Mouse (Mus musculus): ENCODE results near the gene Glb1. TPM values are rescaled to one million over a fixed set of nuclear protein-coding genes. Genes with fewer than 3 reads are reported as not detected.
A peak's percentile ranks its signal among the peaks of the same experiment; 100 is the strongest.

Glb1 gene
- total RNA-seq, 1 experiment: 36.0 TPM

GRCm38 (mm10) chr9:114388288-114388687, 12.6 kb upstream of the Glb1 start:
- no peak overlapping the region for H3K27ac ChIP-seq (ENCODE audit: insufficient read depth, low read depth, low read length, poor library complexity, severe bottlenecking)

GRCm38 (mm10) chr9:114388701-114389370, 12.0 kb upstream of the Glb1 start:
- TF ChIP-seq MAFK (IDR thresholded peaks at IDR 0.05; ENCODE audit: insufficient read depth, low read depth, low read length) (peak; percentile 30; the same call in 1 of the 2 replicates), ZNF384 (IDR thresholded peaks at IDR 0.05; ENCODE audit: low read depth, low read length) (no peak)
- H3K9me3 ChIP-seq (ENCODE audit: control insufficient read depth, insufficient read depth, low read depth, low read length): no peaks in the 10 kb centered on the region
- H3K4me3 ChIP-seq (ENCODE audit: insufficient read depth in 1 of 2, low read depth in 1 of 2, low read length in 2 of 2, poor library complexity in 1 of 2, severe bottlenecking in 1 of 2): peak overlapping the region in 1 of 2 experiments; percentile 83; a peak in 1 of 4 replicates
- no peak overlapping the region; the same call in 1 of the 2 replicates for H3K27ac ChIP-seq (ENCODE audit: insufficient read depth, low read depth, low read length, poor library complexity, severe bottlenecking)
- in situ Hi-C loops (cut with MboI; ENCODE audit: low sequenced_read_pairs in 2 of 2, unreplicated experiment in 2 of 2): no loop called here
- H3K9ac ChIP-seq (ENCODE audit: insufficient read depth, low read depth, low read length, poor library complexity, severe bottlenecking): no peak overlapping the region; the same call in 1 of the 2 replicates
- peaks cover 2 to 11% of the 10 kb centered on the region in 2 experiments for H3K4me1 ChIP-seq (ENCODE audit: control insufficient read depth in 2 of 2, insufficient read depth in 2 of 2, low read length in 2 of 2, poor library complexity in 1 of 2)
- DNase-seq (ENCODE audit: low read depth, low spot score): no peak
- H3K36me3 ChIP-seq (ENCODE audit: control insufficient read depth, insufficient read depth, low read length, poor library complexity, severe bottlenecking): 0 out of 2 replicates have a peak, but pooled peaks cover 3% of the 10 kb centered on the region

More at GRCm38 (mm10) chr9:114388288-114388687, 12.6 kb upstream of the Glb1 start:
- 0 out of 2 replicates have a peak, but pooled peaks cover 4% of the 10 kb centered on the region for H3K36me3 ChIP-seq (ENCODE audit: control insufficient read depth, insufficient read depth, low read length, poor library complexity, severe bottlenecking)
- TF ChIP-seq ZNF384 (IDR thresholded peaks at IDR 0.05; ENCODE audit: low read depth, low read length) (no peak), HCFC1 (IDR thresholded peaks at IDR 0.05; ENCODE audit: borderline replicate concordance, insufficient read depth, low read length) (no peak), CHD2 (IDR thresholded peaks at IDR 0.05; ENCODE audit: low read depth, low read length) (no peak), MAFK (IDR thresholded peaks at IDR 0.05; ENCODE audit: insufficient read depth, low read depth, low read length) (no peak), ZC3H11A (IDR thresholded peaks at IDR 0.05; ENCODE audit: borderline replicate concordance, low read depth, low read length) (no peak)
- no peaks in the 10 kb centered on the region for H3K9me3 ChIP-seq (ENCODE audit: control insufficient read depth, insufficient read depth, low read depth, low read length)
- DNase-seq (ENCODE audit: low read depth, low spot score): no peak
- H3K4me3 ChIP-seq (ENCODE audit: insufficient read depth in 1 of 2, low read depth in 1 of 2, low read length in 2 of 2, poor library complexity in 1 of 2, severe bottlenecking in 1 of 2): no peak overlapping the region
- in situ Hi-C loops (cut with MboI; ENCODE audit: low sequenced_read_pairs in 2 of 2, unreplicated experiment in 2 of 2): no loop called here
- peaks cover 0 to 11% of the 10 kb centered on the region in 2 experiments; a peak in 3 of 4 replicates for H3K4me1 ChIP-seq (ENCODE audit: control insufficient read depth in 2 of 2, insufficient read depth in 2 of 2, low read length in 2 of 2, poor library complexity in 1 of 2)
- no peak overlapping the region for H3K9ac ChIP-seq (ENCODE audit: insufficient read depth, low read depth, low read length, poor library complexity, severe bottlenecking)

- Histone ChIP-seq H3K27ac (ENCODE audit: insufficient read depth, low read depth, low read length, poor library complexity, severe bottlenecking) (no peak overlapping the region; the same call in 1 of the 2 replicates), H3K4me1 (ENCODE audit: control insufficient read depth in 2 of 2, insufficient read depth in 2 of 2, low read length in 2 of 2, poor library complexity in 1 of 2) (peaks cover 2 to 11% of the 10 kb centered on the region in 2 experiments), H3K4me3 (ENCODE audit: insufficient read depth in 1 of 2, low read depth in 1 of 2, low read length in 2 of 2, poor library complexity in 1 of 2, severe bottlenecking in 1 of 2) (peak overlapping the region; percentile 83 to 89), H3K36me3 (ENCODE audit: control insufficient read depth, insufficient read depth, low read length, poor library complexity, severe bottlenecking) (0 out of 2 replicates have a peak, but pooled peaks cover 3% of the 10 kb centered on the region), H3K9ac (ENCODE audit: insufficient read depth, low read depth, low read length, poor library complexity, severe bottlenecking) (no peak overlapping the region; the same call in 1 of the 2 replicates), H3K9me3 (ENCODE audit: control insufficient read depth, insufficient read depth, low read depth, low read length) (no peaks in the 10 kb centered on the region)
- DNase-seq (ENCODE audit: low read depth, low spot score): no peak
- in situ Hi-C loops (cut with MboI; ENCODE audit: low sequenced_read_pairs in 2 of 2, unreplicated experiment in 2 of 2): no loop called here
- TF ChIP-seq HCFC1 (IDR thresholded peaks at IDR 0.05; ENCODE audit: borderline replicate concordance, insufficient read depth, low read length): no peak
Measured at GRCm38 (mm10) chr9:114389371-114389904, 11.4 kb upstream of the Glb1 start.

- in situ Hi-C loops (cut with MboI; ENCODE audit: low sequenced_read_pairs in 2 of 2, unreplicated experiment in 2 of 2): no loop called here
- Histone ChIP-seq H3K9ac (ENCODE audit: insufficient read depth, low read depth, low read length, poor library complexity, severe bottlenecking) (peak within 1 kb of the TSS; percentile 91), H3K27ac (ENCODE audit: insufficient read depth, low read depth, low read length, poor library complexity, severe bottlenecking) (peak within 1 kb of the TSS; percentile 83), H3K4me3 (ENCODE audit: insufficient read depth in 1 of 2, low read depth in 1 of 2, low read length in 2 of 2, poor library complexity in 1 of 2, severe bottlenecking in 1 of 2) (peak within 1 kb of the TSS; percentile 83 to 89), H3K9me3 (ENCODE audit: control insufficient read depth, insufficient read depth, low read depth, low read length) (no peaks in the 10 kb centered on the region), H3K4me1 (ENCODE audit: control insufficient read depth in 2 of 2, insufficient read depth in 2 of 2, low read length in 2 of 2, poor library complexity in 1 of 2) (peaks cover 2 to 18% of the 10 kb centered on the region in 2 experiments), H3K36me3 (ENCODE audit: control insufficient read depth, insufficient read depth, low read length, poor library complexity, severe bottlenecking) (0 out of 2 replicates have a peak, but pooled peaks cover 3% of the 10 kb centered on the region)
- no peak for TF ChIP-seq CHD2 (IDR thresholded peaks at IDR 0.05; ENCODE audit: low read depth, low read length)
- TF ChIP-seq MAFK (IDR thresholded peaks at IDR 0.05; ENCODE audit: insufficient read depth, low read depth, low read length): no peak
- TF ChIP-seq ZNF384 (IDR thresholded peaks at IDR 0.05; ENCODE audit: low read depth, low read length): no peak
- no peak for TF ChIP-seq HCFC1 (IDR thresholded peaks at IDR 0.05; ENCODE audit: borderline replicate concordance, insufficient read depth, low read length)
- no peak for TF ChIP-seq ZC3H11A (IDR thresholded peaks at IDR 0.05; ENCODE audit: borderline replicate concordance, low read depth, low read length)
- peak; percentile 78 for DNase-seq (ENCODE audit: low read depth, low spot score)
Measured at GRCm38 (mm10) chr9:114389905-114390748, 10.7 kb upstream of the Glb1 start, which contains the start of gene Crtap. TSS of gene Crtap (minus strand) at chr9:114390675.

Data from ES-E14 (cell line).